Mouse (Mus musculus): Measurements from ENCODE around the gene Rxfp4. TPM values are rescaled to one million over a fixed set of nuclear protein-coding genes. Genes with fewer than 3 reads are reported as not detected.

Gene Rxfp4
- total RNA-seq (2023), result under 1 TPM in 1 of 2 experiments, not detected in 1; 0.52 TPM

DNA sequence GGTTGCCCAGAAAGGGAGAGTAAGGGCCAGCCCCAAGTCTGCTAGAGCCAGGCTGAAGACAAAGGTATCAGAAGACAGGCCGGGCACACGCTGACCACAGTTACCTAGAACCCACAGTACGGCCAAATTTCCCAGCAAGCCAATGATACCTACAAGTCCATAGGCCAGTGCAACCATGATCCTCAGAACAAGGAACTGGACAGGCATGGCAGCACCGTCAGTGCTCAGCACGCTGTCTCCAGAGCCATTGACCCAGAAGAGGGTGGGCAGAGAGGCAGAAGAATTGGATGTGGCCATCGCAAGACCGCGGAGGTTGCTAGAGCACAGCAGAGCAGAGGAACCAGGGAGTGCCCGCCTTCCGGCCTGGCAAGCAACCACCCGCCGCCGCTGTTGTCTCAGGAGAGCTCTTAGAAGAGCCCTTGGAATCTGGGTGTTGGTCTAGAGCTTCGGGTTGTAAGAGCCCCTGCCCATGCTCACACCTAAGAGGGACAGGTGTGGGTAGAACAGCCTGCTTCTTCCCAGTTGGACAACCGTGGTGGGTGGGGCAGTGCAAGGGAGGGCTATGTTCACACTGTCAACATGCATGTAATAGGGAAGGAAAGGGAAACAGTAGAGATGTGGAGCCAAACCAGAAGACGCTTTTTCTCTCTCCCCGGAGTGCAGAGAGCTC is at the start of gene Rxfp4:
Gene Rxfp4, minus strand, starts transcription at position 297 of the 670 bp plus-strand sequence.

DNA sequence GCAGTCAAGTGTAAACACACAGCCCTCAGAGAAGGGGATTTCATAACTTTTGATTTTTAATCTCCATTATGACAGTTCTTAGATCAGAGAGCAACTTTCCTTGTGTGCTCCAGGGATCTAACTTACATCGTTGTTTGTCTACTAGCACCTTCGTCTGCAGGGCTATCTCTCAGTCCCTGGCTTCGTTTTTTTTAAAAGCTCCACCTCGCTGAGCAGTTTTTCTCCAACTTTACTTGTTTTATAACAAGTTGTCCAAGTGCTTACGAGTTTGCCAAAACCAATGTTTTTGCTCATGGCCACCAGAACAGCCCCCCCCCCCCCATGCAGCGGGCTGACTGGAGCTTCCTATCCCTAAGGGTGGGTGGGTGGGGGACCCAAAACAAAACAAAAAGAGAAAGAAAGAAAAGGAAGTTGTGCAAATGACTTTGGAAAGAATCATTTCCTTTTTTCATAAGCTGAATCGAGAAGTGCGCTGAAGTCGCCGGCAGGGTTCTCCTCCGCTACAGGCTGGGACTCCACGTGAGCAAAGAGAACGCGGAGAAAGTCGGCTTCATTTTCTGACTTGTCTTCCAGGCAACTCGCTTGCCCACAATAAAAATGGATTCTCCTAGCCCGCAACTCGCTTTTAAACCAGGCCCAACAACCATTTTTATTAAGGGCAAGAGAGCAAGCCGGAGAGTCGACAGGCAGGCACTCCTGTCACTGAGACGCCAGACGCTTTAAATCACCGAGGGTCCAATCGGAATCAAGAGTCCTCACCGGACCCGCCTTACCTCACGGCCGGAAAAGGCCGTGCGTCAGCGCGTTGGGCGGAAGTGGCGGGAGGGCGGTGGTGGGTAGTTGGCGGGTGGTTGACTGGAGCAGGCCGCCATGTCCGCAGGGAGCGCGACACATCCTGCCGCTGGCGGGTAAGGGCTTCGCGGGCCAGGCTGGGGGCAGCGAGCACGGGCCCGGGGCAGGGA is 32.3 kb upstream of the Rxfp4 start, which contains the start of gene Khdc4:
Gene Khdc4, plus strand, starts transcription at position 824 of the 962 bp plus-strand sequence.

DNA sequence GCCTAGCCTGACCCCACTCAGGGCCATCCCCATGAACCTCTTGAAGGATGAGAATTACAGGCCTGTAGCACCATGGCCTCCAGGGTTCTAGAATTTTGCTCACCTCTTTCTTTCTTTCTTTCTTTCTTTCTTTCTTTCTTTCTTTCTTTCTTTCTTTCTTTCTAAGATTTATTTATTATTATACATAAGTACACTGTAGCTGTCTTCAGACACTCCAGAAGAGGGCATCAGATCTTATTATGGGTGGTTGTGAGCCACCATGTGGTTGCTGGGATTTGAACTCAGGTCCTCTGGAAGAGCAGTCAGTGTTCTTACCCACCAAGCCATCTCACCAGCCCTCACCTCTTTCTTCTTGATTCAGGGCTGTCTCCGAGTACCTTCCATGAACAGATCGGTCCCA is 47.3 kb downstream of the Rxfp4 start, which contains the start of gene Arhgef2:
Gene Arhgef2, plus strand, starts transcription at position 301 of the 400 bp plus-strand sequence.

Other genes with a start within 250 kb of the Rxfp4 start
- gene Pmf1, start 242.8 kb downstream of the Rxfp4 start, total RNA-seq (2023), result 10 to 100 TPM; 16.0 to 24.7 TPM
- 10 to 100 TPM; 19.8 to 20.4 TPM for gene Slc25a44, start 228.0 kb downstream of the Rxfp4 start, total RNA-seq (2023)
- 100 to 1,000 TPM; 178 to 194 TPM for gene Sema4a, start 192.0 kb downstream of the Rxfp4 start, total RNA-seq (2023)
- 10 to 100 TPM; 34.2 to 38.3 TPM for gene Lmna, start 143.2 kb downstream of the Rxfp4 start, total RNA-seq (2023)
- under 1 TPM; 0.15 to 0.29 TPM for gene Mex3a, start 120.7 kb downstream of the Rxfp4 start, total RNA-seq (2023)
- gene Rab25, start 104.8 kb downstream of the Rxfp4 start, total RNA-seq (2023), result not detected
- 10 to 100 TPM; 87.8 to 98.3 TPM for gene Lamtor2, start 100.1 kb downstream of the Rxfp4 start, total RNA-seq (2023)
- gene Ubqln4, start 99.4 kb downstream of the Rxfp4 start, total RNA-seq (2023), result 10 to 100 TPM; 28.1 to 31.2 TPM
- 100 to 1,000 TPM in 1 of 2 experiments, 10 to 100 TPM in 1; 97.9 to 109 TPM for gene Ssr2, start 77.3 kb downstream of the Rxfp4 start, total RNA-seq (2023)
- gene Arhgef2, start 47.2 kb downstream of the Rxfp4 start, total RNA-seq (2023), result 100 to 1,000 TPM; 325 to 357 TPM
- 10 to 100 TPM; 76.0 to 77.3 TPM for gene Khdc4, start 32.7 kb upstream of the Rxfp4 start, total RNA-seq (2023)
- 10 to 100 TPM; 51.6 to 56.0 TPM for gene Rit1, start 63.7 kb upstream of the Rxfp4 start, total RNA-seq (2023)
- 1 to 10 TPM; 2.7 to 2.9 TPM for gene Syt11, start 122.0 kb upstream of the Rxfp4 start, total RNA-seq (2023)
- gene Gon4l, start 182.1 kb upstream of the Rxfp4 start, total RNA-seq (2023), result 10 to 100 TPM; 39.3 to 47.1 TPM

Measured in monocyte, adult 59 days (primary cell).